Mouse (Mus musculus) hindbrain, embryonic 14.5 days (tissue): ENCODE results near the gene Vmp1. TPM values are rescaled to one million over a fixed set of nuclear protein-coding genes. Genes with fewer than 3 reads are reported as not detected.
A peak's percentile ranks its signal among the peaks of the same experiment; 100 is the strongest.

Experiments used
- ATAC-seq: fragments of 200-750 bp; cut with Nextera tagmentation; 2 replicates; pipeline ENCODE4 v1.8.0; 2017; ENCODE audit warnings: moderate number of reproducible peaks, mild to moderate bottlenecking, moderate TSS enrichment, moderate library complexity; ENCODE audit not compliant: low FRiP score
- DNase-seq: peaks from one replicate; pipeline ENCODE4 v3.0.0-alpha.2; 2015; ENCODE audit warnings: low spot score
- H3K27ac ChIP-seq: fragments of 300-500 bp; sonication (generic); 2 replicates; pipeline ENCODE4 v1.5.1; 2014; ENCODE audit warnings: mild to moderate bottlenecking, moderate library complexity
- H3K27me3 ChIP-seq: fragments of 300-500 bp; sonication (generic); 2 replicates; pipeline ENCODE4 v1.6.1; 2014; ENCODE audit warnings: mild to moderate bottlenecking, low read length, mixed read lengths; ENCODE audit not compliant: control insufficient read depth, insufficient read depth
- H3K36me3 ChIP-seq: fragments of 300-500 bp; sonication (generic); replicated peaks from 2 replicates; pipeline ENCODE4 v1.6.1; 2014; ENCODE audit not compliant: control insufficient read depth, insufficient read depth
- H3K4me1 ChIP-seq: fragments of 300-500 bp; sonication (generic); replicated peaks from 2 replicates; pipeline ENCODE4 v1.6.1; 2014; ENCODE audit warnings: antibody characterized with exemption, low read length, mixed read lengths; ENCODE audit not compliant: control insufficient read depth, insufficient read depth
- H3K4me2 ChIP-seq: fragments of 300-500 bp; sonication (generic); replicated peaks from 2 replicates; pipeline ENCODE4 v1.6.1; 2014; ENCODE audit warnings: mild to moderate bottlenecking, moderate library complexity
- H3K4me3 ChIP-seq: fragments of 300-500 bp; sonication (generic); replicated peaks from 2 replicates; pipeline ENCODE4 v1.5.1; 2014; ENCODE audit warnings: mild to moderate bottlenecking, low read length
- H3K9ac ChIP-seq: fragments of 300-500 bp; sonication (generic); 2 replicates; pipeline ENCODE4 v1.6.1; 2014
- H3K9me3 ChIP-seq: fragments of 300-500 bp; sonication (generic); 2 replicates; pipeline ENCODE4 v1.6.1; 2016; ENCODE audit warnings: low read length; ENCODE audit not compliant: control insufficient read depth
- WGBS: fragments of 180-500 bp; shearing (Covaris S2); extraction: QIAGEN DNeasy Blood & Tissue Kit; methylation state at CpG from one replicate; pipeline ENCODE4 v1.1.7; 2014; 5-methylcytosine and 5-hydroxymethylcytosine counted together
- polyA plus RNA-seq: library from polyadenylated mRNA; unstranded; fragments of >200 nt; fragmentation: Nextera tagmentation; extraction: Ambion mirVana; gene quantifications from 2 replicates; pipeline ENCODE4 v1.2.1, GENCODE M21; 2014

Vmp1 gene
- polyA plus RNA-seq, 1 experiment from 2014 or later: 148 TPM

DNA sequence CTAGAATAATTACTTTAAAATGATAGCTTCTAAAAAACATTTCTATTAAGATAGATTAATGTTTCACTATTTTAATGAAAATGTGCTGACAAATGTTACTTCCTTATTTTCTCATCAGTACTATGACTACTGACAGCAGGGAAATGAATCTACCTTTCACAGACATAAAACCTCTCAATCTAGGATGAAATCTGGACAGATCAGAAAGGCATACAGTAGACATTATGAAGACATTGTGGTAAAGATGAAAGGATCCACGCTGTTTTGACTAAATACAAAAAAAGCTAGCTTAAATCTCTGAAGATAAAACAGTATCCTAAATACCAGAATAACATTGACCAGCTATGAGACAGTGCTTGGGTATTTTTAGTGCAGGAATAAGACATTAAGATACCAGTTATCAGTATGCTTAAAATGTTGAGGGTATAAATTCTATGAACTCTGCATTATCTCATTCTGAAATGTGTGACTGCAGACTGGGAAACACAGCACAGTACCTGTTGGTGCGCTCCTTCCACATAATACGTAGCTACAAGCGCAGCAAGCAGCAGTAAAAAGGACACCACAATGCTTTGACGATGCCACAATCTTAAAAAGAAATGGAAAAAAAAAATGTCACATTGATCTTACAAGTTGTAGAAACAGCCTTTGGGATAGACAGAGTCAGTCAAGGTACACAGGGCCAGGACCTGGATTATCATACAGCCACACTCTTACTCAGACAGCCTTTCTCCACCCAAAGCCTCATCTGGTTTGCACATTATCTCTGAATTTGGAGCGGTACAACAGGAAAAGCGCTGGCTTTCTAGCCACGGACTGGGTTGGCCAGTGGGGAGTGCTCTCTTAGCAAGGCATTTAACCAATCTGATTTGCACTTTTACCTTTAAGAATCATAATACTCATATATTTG lies 20.4 kb downstream of the Vmp1 start:
- Histone ChIP-seq H3K4me2 (no peak overlapping the region), H3K27me3 (no peaks in the 10 kb centered on the region), H3K36me3 (peaks cover 61% of the 10 kb centered on the region), H3K9me3 (no peaks in the 10 kb centered on the region), H3K4me3 (no peak overlapping the region), H3K4me1 (no peaks in the 10 kb centered on the region), H3K9ac (no peak overlapping the region), H3K27ac (no peak overlapping the region)
- DNase-seq: no peak
- ATAC-seq: no peak
- WGBS: 95% methylated on average over 8 of the region's 8 CpGs

DNA sequence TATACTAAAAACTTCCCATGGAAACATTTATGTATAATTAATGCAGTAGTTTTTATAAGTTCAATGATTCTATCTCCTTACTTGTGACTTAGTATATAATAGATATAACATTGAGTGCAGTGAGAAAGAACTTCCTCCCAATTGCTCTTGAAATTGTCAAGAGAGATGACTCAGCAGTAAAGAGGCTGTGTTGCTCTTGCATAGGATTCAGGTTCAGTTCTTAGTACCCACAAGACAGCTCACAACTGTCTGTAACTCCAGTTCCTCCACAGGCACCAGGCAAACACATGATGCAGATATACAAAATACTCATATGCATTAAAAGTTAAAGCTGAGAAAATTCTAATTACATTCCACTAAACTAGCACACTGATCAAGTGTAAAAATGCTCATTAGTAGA lies 25.8 kb downstream of the Vmp1 start:
- ATAC-seq (no peak), DNase-seq (no peak)
- Histone ChIP-seq H3K4me1 (no peaks in the 10 kb centered on the region), H3K36me3 (peaks cover 32% of the 10 kb centered on the region), H3K9ac (no peak overlapping the region), H3K27me3 (no peaks in the 10 kb centered on the region), H3K4me3 (no peak overlapping the region), H3K9me3 (no peaks in the 10 kb centered on the region), H3K27ac (no peak overlapping the region), H3K4me2 (no peak overlapping the region)

DNA sequence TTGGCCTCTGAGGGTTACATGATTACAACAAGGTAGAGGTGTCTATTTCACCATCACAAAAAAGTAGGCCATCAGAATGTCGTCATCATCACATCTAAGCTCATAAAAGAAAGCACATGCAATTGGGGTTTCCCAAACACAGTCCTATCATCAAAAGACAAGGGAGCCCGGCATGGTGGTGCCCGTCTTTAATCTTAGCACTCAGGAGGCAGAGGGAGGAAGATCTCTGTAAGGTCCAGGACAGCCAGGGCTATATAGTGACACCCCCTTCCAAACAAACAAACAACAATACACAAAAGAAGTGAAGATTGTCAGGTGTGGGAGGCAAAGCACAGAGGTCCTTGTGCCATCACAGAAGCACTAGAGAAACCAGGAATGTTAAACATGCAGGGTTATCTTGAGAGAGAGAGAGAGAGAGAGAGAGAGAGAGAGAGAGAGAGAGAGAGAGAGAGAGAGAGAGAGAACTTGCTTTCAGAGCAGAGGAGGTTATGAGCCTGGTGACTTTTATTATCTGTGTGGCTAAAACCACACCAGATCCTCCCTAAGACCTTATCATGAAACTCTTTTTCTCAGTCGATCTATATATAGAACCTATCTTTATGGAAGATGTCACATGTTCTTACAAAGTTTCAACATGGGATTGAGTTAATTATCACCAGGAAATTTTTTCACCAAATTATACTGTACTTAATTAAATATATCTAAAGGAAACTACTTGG lies 26.6 kb downstream of the Vmp1 start:
- 98% methylated on average over 4 of the region's 4 CpGs for WGBS
- no peak overlapping the region for H3K4me3 ChIP-seq
- H3K9me3 ChIP-seq: no peaks in the 10 kb centered on the region
- ATAC-seq (no peak), DNase-seq (no peak)
- no peaks in the 10 kb centered on the region for H3K27me3 ChIP-seq
- no peaks in the 10 kb centered on the region for H3K4me1 ChIP-seq
- no peak overlapping the region for H3K9ac ChIP-seq
- H3K27ac ChIP-seq: no peak overlapping the region
- peaks cover 24% of the 10 kb centered on the region for H3K36me3 ChIP-seq
- H3K4me2 ChIP-seq: no peak overlapping the region

DNA sequence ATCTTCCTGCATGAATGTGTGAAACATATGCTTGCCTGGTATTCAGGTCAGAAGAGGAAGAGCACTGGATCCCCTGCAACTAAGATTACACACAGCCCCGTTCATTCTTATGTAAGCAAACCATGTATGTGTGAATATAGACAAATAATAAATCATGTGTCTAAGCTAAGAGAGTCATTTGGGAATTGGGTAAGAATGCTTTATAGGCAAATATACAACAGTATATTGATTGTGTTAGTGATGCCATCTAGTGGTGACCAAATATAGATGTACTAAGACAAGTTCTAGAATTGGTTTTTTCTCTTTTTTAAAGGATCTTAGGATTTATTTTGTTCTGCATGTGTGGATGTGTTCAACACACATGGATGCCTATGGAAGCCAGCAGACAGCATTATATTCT lies 28.0 kb downstream of the Vmp1 start:
- DNase-seq: peak; percentile 66
- peaks cover 14% of the 10 kb centered on the region for H3K36me3 ChIP-seq
- WGBS: 63% methylated on average over 1 of the region's 1 CpGs
- no peaks in the 10 kb centered on the region for H3K9me3 ChIP-seq
- ATAC-seq: no peak
- no peaks in the 10 kb centered on the region for H3K4me1 ChIP-seq
- no peak overlapping the region for H3K27ac ChIP-seq
- no peak overlapping the region for H3K4me3 ChIP-seq
- no peak overlapping the region for H3K4me2 ChIP-seq
- no peak overlapping the region for H3K9ac ChIP-seq
- H3K27me3 ChIP-seq: no peaks in the 10 kb centered on the region

DNA sequence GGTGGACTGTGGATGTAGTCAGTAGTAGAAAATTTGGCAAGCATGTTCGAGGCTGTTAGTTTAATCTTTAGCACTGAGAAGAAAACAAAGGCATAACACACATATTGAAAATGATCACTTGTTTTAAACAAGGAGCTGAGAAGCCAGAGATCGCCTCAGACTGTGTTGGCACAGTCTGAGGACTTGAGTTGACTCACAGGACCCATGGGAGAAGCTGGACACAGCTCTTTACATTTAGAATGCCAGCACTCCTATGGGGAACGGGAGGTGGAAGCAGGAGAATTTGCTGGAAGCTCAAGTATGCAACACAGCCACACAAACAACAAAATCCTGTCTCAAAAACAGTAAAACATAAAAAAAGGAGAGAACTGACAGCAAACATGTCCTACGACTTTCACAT lies 29.5 kb downstream of the Vmp1 start:
- no peak for ATAC-seq
- Histone ChIP-seq H3K9me3 (no peaks in the 10 kb centered on the region), H3K4me3 (no peak overlapping the region), H3K4me2 (no peak overlapping the region), H3K36me3 (peaks cover 4% of the 10 kb centered on the region; the same call in 1 of the 2 replicates), H3K27me3 (no peaks in the 10 kb centered on the region), H3K27ac (no peak overlapping the region), H3K9ac (no peak overlapping the region), H3K4me1 (no peaks in the 10 kb centered on the region)
- WGBS: 91% methylated on average over 4 of the region's 4 CpGs
- DNase-seq: no peak

DNA sequence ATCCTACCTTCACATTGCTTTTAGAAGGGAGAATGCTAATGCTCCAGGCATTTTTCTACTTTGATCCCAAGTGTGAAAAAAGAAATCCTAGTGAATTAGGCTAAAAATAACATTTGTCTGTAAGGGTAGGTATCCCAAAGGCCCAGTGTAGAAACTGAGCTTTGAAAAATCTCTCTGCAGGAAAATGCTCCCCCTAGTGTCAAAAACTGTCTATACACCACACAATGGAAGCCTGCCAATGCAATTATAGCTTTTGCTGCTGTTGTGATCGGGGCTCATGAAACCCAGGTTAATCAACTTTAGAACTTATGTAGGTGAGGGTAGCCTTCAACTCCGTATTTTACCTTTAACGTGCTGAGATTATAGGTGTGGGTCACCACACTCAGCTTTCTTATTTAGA lies 30.2 kb downstream of the Vmp1 start:
- Histone ChIP-seq H3K27ac (no peak overlapping the region), H3K4me3 (no peak overlapping the region), H3K9ac (no peak overlapping the region), H3K36me3 (no peaks in the 10 kb centered on the region), H3K4me1 (no peaks in the 10 kb centered on the region), H3K4me2 (no peak overlapping the region), H3K27me3 (no peaks in the 10 kb centered on the region), H3K9me3 (no peaks in the 10 kb centered on the region)
- WGBS: 47% methylated on average over 3 of the region's 3 CpGs
- peak; percentile 84 for DNase-seq
- no peak for ATAC-seq

DNA sequence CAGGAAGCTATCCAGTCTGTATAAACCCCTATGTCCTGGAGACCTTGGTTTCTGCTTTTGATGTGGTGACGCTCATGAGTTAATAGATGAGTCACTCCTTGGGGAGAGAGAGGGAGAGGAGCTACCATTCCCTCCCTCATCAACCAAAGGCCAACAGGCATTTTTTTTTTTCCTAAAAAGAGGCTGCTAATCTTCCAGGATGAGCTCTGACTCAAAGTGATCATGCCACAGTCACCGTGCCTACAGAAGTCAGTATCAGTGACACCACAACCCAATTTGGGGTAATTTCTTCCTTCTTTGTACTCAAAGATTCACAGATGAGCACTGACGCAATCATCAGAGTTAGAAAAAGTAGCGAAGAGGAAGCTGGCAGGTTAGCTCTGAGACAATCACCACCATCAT lies 31.1 kb downstream of the Vmp1 start:
- no peak overlapping the region for H3K4me2 ChIP-seq
- WGBS: 93% methylated on average over 4 of the region's 4 CpGs
- ATAC-seq: no peak

DNA sequence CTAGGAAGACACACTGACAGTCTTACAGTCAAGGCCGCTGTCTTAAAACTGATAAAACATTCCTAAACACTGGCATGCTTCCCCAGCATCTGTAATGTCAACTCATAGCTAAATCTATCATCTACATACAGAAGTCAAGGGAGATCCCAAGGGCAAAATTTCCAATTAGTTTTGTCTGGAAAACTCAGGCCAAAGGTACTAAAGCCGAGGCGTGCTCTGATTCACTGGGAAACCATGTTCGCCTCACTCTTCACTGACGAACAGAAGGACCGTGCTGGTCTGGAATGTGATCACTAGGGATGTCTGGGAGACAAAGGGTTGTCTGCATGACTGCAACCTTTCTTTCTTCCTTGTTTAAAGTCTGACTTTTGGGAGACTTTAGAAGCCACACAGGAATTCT lies 33.0 kb downstream of the Vmp1 start:
- Histone ChIP-seq H3K36me3 (no peaks in the 10 kb centered on the region), H3K27ac (no peak overlapping the region), H3K4me1 (no peaks in the 10 kb centered on the region), H3K9me3 (no peaks in the 10 kb centered on the region), H3K4me2 (no peak overlapping the region), H3K27me3 (no peaks in the 10 kb centered on the region), H3K4me3 (no peak overlapping the region), H3K9ac (no peak overlapping the region)
- ATAC-seq (no peak), DNase-seq (no peak)
- 39% methylated on average over 6 of the region's 6 CpGs for WGBS

More for the DNA sequence above, 31.1 kb downstream of the Vmp1 start:
- Histone ChIP-seq H3K36me3 (no peaks in the 10 kb centered on the region), H3K4me1 (no peaks in the 10 kb centered on the region), H3K27ac (no peak overlapping the region), H3K27me3 (no peaks in the 10 kb centered on the region), H3K4me3 (no peak overlapping the region), H3K9me3 (no peaks in the 10 kb centered on the region), H3K9ac (no peak overlapping the region)
- DNase-seq: no peak

DNA sequence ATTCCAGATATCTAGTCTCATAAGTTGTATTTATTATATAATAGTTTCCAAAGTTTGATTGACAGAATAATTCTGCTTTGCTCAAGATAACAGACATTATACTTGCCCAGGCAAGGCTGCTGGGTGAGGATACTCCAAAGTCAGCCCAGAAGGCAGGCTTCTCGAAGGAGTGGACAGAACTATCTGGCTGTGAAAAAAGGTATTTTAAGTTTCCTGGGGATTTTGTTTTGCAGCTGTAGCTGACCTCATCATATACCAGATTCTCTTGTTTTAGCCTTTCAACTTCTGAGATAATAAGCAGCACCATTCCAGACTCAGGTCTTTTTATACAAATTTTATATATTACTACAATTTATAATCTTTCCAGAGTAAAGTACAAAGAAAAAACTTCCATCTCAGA lies 34.1 kb downstream of the Vmp1 start:
- ATAC-seq (no peak), DNase-seq (no peak)
- no peaks in the 10 kb centered on the region for H3K9me3 ChIP-seq
- no peak overlapping the region for H3K4me2 ChIP-seq
- H3K9ac ChIP-seq: no peak overlapping the region
- no peaks in the 10 kb centered on the region for H3K4me1 ChIP-seq
- no peaks in the 10 kb centered on the region for H3K27me3 ChIP-seq
- no peak overlapping the region for H3K27ac ChIP-seq
- no peak overlapping the region for H3K4me3 ChIP-seq
- 93% methylated on average over 1 of the region's 1 CpGs for WGBS
- H3K36me3 ChIP-seq: no peaks in the 10 kb centered on the region
